Mouse (Mus musculus): ENCODE results near the gene Gps1. TPM values are rescaled to one million over a fixed set of nuclear protein-coding genes. Genes with fewer than 3 reads are reported as not detected.

Gps1 gene
- polyA plus RNA-seq (2012; rRNA removed; ENCODE audit: low replicate concordance), result 82.5 and 85.8 TPM in 2 replicates

DNA sequence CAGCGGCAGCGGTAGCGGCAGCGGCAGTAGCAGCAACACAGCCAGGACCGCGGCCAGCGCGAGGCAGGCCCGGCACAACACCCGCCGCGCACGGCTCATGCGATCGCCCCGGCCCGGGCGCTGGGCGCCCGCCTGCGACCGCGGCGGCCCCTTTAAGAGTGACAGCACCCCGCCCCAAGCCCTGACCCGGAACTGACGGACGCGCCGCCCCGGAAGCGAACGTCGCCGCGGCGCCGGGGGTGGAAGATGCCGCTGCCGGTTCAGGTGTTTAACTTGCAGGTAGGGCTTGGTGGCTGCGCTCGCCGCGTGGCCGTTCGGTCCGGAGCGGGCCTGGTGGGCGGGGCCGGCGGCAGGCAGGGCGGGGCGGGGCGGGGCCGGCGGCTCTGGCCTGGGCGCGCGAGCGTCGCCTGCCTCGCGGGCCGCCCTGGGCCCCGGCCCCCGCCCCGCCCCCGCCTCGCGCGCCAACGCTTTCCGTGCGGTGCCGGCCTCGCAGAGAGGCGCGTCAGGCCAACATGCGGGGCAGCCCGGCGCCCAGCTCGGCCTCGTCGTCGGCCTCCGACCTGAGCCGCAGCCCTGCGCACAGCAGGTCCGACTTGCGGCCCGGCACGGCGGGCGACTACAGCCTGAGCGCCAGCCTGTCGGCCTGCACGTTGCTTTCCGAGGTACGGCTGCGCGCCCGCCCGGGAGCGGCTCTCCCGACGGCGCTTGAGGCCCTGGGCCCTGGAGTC is at the start of gene Gps1, which contains the start of gene Rfng:
Gps1 (plus strand) TSS at position 209 of the 728 bp plus-strand sequence.
Rfng (minus strand) TSS at position 144 of the 728 bp plus-strand sequence.

DNA sequence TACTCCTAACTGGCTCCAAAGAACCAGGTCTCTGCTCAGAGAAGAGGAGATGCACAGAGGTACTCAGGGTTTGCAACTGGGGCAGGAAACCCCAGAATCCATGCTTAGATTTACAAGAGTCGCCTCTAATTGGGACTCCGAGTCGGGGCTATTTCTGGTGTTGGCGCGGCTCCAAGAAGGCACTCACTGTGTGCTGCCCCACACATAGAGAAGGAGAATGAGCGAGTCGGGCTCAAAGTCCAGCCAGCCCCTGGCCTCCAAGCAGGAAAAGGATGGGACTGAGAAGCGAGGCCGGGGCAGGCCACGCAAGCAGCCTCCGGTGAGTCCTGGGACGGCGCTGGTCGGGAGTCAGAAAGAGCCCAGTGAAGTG is 21.4 kb upstream of the Gps1 start, which contains the start of gene Hmga1b:
Hmga1b (plus strand) TSS at position 123 of the 370 bp plus-strand sequence.

GRCm38 (mm10) chr11:120795756-120796613 is 11.9 kb downstream of the Gps1 start, which contains the start of gene Dus1l:
Gene Dus1l, minus strand, starts transcription at chr11:120796403.

DNA sequence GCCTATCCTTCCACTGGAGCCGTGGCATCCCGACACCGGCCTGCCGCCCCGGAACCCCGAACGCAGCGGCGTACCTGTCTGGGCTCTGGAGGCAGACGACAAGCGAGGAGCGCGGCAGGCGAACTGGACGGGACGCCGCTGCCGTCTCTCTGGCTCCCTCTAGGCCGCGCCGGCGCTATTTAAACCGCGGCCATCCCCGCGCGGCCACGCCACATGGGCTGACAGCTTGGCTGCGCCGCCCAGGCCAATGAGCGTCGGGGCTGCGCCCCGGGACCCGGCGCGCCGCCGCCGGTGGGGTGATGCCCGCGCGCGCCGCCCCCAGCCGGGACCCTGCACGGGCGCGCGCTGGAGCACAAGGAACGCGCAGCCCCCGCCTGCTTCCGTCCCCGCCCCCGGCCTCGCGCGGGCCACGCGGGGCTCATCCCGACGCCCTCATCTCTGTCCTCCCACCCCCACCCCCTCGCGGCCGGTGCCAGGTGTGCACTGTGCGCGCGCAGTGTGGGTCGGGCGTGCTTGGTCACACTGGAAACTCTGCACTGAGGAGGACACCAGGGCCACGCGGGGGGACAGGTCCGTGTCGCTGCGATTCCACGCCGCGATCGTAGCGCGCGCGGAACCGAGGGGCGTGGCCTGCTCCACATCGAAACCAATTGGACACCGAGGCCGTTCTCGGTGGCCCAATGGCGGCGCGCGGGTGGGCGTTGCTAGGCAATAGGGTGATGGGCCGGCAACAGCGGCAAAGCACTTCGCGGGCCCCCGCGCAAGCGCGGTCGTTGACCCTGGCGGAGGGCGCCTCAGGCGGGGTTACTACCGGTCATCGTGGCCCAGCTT is 40.1 kb downstream of the Gps1 start, which contains the start of gene Fasn:
Fasn (minus strand) TSS at position 592 of the 831 bp plus-strand sequence.

Other genes starting within 250 kb of the Gps1 start
- 28.4 and 38.6 TPM in 2 replicates for gene Mcrip1, start 234.5 kb upstream of the Gps1 start, polyA plus RNA-seq (2012; rRNA removed; ENCODE audit: low replicate concordance)
- not detected in 2 replicates for gene Ppp1r27, start 233.1 kb upstream of the Gps1 start, polyA plus RNA-seq (2012; rRNA removed; ENCODE audit: low replicate concordance)
- 428 and 758 TPM in 2 replicates for gene P4hb, start 211.0 kb upstream of the Gps1 start, polyA plus RNA-seq (2012; rRNA removed; ENCODE audit: low replicate concordance)
- 773 and 1,267 TPM in 2 replicates for gene Arhgdia, start 202.6 kb upstream of the Gps1 start, polyA plus RNA-seq (2012; rRNA removed; ENCODE audit: low replicate concordance)
- 10.3 and 18.4 TPM in 2 replicates for gene Alyref, start 185.9 kb upstream of the Gps1 start, polyA plus RNA-seq (2012; rRNA removed; ENCODE audit: low replicate concordance)
- 97.9 and 105 TPM in 2 replicates for gene Anapc11, start 185.9 kb upstream of the Gps1 start, polyA plus RNA-seq (2012; rRNA removed; ENCODE audit: low replicate concordance)
- 2.4 and 8.9 TPM in 2 replicates for gene Npb, start 175.8 kb upstream of the Gps1 start, polyA plus RNA-seq (2012; rRNA removed; ENCODE audit: low replicate concordance)
- gene Pcyt2, start 166.3 kb upstream of the Gps1 start, polyA plus RNA-seq (2012; rRNA removed; ENCODE audit: low replicate concordance), result 661 and 912 TPM in 2 replicates
- gene Sirt7, start 159.0 kb upstream of the Gps1 start, polyA plus RNA-seq (2012; rRNA removed; ENCODE audit: low replicate concordance), result 89.3 and 105 TPM in 2 replicates
- 29.6 and 39.6 TPM in 2 replicates for gene Mafg, start 150.7 kb upstream of the Gps1 start, polyA plus RNA-seq (2012; rRNA removed; ENCODE audit: low replicate concordance)
- gene Pycr1, start 140.5 kb upstream of the Gps1 start, polyA plus RNA-seq (2012; rRNA removed; ENCODE audit: low replicate concordance), result 7.4 and 36.8 TPM in 2 replicates
- gene Myadml2, start 136.1 kb upstream of the Gps1 start, polyA plus RNA-seq (2012; rRNA removed; ENCODE audit: low replicate concordance), result 0.45 and 0.62 TPM in 2 replicates
- gene Notum, start 123.1 kb upstream of the Gps1 start, polyA plus RNA-seq (2012; rRNA removed; ENCODE audit: low replicate concordance), result 0.69 and 4.7 TPM in 2 replicates
- gene Aspscr1, start 111.3 kb upstream of the Gps1 start, polyA plus RNA-seq (2012; rRNA removed; ENCODE audit: low replicate concordance), result 164 and 233 TPM in 2 replicates
- gene Cenpx, start 70.5 kb upstream of the Gps1 start, polyA plus RNA-seq (2012; rRNA removed; ENCODE audit: low replicate concordance), result 68.1 and 86.7 TPM in 2 replicates
- 19.5 and 23.4 TPM in 2 replicates for gene Lrrc45, start 70.3 kb upstream of the Gps1 start, polyA plus RNA-seq (2012; rRNA removed; ENCODE audit: low replicate concordance)
- 7.2 and 8.1 TPM in 2 replicates for gene Rac3, start 62.8 kb upstream of the Gps1 start, polyA plus RNA-seq (2012; rRNA removed; ENCODE audit: low replicate concordance)
- gene Dcxr, start 57.0 kb upstream of the Gps1 start, polyA plus RNA-seq (2012; rRNA removed; ENCODE audit: low replicate concordance), result 116 and 156 TPM in 2 replicates
- gene Cbr2, start 52.2 kb upstream of the Gps1 start, polyA plus RNA-seq (2012; rRNA removed; ENCODE audit: low replicate concordance), result 4.2 and 5.5 TPM in 2 replicates
- gene Hmga1b, start 21.5 kb upstream of the Gps1 start, polyA plus RNA-seq (2012; rRNA removed; ENCODE audit: low replicate concordance), result 1.4 and 3.2 TPM in 2 replicates
- 94.9 and 139 TPM in 2 replicates for gene Rfng, start 65 bp upstream of the Gps1 start, polyA plus RNA-seq (2012; rRNA removed; ENCODE audit: low replicate concordance)
- 28.7 and 29.8 TPM in 2 replicates for gene Dus1l, start 12.1 kb downstream of the Gps1 start, polyA plus RNA-seq (2012; rRNA removed; ENCODE audit: low replicate concordance)
- gene Fasn, start 40.3 kb downstream of the Gps1 start, polyA plus RNA-seq (2012; rRNA removed; ENCODE audit: low replicate concordance), result 195 and 525 TPM in 2 replicates
- gene Ccdc57, start 148.6 kb downstream of the Gps1 start, polyA plus RNA-seq (2012; rRNA removed; ENCODE audit: low replicate concordance), result 0.43 and 0.86 TPM in 2 replicates
- gene Slc16a3, start 164.2 kb downstream of the Gps1 start, polyA plus RNA-seq (2012; rRNA removed; ENCODE audit: low replicate concordance), result 35.6 and 82.7 TPM in 2 replicates
- gene Csnk1d, start 207.1 kb downstream of the Gps1 start, polyA plus RNA-seq (2012; rRNA removed; ENCODE audit: low replicate concordance), result 33.6 and 40.6 TPM in 2 replicates